Mouse (Mus musculus): ENCODE measurements around the gene Adipoq.
"Not testable (repeated sequence)": the region's sequence is repeated elsewhere in the genome, so short reads cannot be mapped to it uniquely, and the experiment has no call there.

Adipoq gene

DNA sequence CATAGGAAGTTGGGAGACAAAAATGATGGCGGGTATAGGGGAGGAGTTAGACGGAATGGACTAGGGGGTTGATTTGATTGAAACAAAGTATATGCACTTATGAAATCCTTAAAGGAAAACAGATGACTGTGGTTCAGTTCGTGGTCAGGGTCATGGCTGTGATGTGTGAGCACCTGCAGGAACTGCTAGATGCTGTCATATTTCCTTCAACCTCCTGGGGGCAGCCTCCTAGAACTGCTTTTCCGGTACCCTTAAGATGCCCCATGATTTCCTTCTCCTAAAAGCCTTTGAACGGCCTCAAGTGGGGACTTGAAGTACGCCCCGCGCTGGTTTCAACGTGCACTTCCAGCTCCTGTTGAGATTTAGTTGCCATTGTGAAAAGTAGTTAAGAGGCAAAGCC is 19.1 kb downstream of the Adipoq start:
- no peak for DNase-seq

DNA sequence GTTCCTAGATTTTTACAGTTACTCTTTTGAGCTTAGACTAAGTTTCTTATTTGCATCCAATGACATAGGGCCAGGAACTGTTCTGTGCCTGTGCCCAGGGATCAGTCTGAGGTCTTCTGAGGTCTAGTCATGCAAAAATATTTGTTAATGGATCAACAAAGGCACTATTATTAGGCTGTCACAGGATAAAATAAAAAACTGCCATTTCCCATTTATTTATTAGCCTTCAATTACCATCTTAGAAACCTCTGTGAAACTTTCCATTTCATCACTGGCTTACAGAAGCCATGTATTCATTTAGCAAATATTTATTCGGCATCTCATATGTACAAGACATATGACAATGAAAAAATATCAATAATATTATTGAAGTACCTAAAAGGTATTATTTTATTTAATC is 20.3 kb downstream of the Adipoq start:
- no peak for DNase-seq

GRCm38 (mm10) chr16:23167079-23167478 is 20.7 kb downstream of the Adipoq start:
- peak; percentile 43 for DNase-seq

- no peak for DNase-seq
These were observed 24.5 kb downstream of the Adipoq start for GRCm38 (mm10) chr16:23170813-23171212.

- DNase-seq = no peak
These were observed 27.6 kb downstream of the Adipoq start for GRCm38 (mm10) chr16:23173904-23174303.

DNA sequence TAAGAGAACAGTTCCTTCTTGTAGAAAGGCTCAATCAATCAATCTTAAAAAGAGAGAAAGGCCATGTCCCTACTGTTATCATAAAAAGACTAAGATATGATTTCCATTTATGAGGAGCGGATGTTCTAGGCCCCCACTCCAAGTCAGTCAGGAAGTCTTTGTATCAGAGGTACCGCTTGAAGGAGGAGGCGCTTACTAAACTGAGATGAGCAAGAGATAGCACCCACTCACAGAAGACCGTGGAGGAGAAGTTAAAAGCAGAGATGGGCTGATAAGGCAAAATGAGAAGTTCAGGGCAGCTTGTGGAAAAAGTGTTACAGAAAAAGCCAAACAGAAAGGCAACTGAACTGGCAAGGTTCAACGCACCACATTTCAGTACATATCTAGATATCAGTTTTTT is 28.5 kb downstream of the Adipoq start:
- no peak for DNase-seq

DNA sequence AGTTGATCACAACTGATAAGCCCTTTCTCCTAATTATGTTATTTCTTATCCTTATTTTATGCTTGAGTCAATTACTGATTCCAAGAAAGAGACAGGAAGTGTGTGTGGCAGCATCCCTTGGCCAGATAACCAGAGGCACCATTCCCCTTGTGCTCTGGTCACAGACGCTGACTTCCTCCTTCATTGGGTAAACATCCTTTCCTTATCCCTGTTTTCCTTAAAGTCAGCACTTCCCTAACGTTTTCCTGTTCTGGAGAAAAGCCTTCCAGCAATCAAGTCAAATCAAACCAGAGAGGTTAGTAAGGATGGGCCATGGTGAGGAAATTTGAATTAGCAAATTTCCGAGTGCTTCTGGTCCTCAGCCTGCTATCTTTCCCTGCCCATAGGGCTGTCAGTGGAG is 29.6 kb downstream of the Adipoq start:
- no peak for DNase-seq

DNA sequence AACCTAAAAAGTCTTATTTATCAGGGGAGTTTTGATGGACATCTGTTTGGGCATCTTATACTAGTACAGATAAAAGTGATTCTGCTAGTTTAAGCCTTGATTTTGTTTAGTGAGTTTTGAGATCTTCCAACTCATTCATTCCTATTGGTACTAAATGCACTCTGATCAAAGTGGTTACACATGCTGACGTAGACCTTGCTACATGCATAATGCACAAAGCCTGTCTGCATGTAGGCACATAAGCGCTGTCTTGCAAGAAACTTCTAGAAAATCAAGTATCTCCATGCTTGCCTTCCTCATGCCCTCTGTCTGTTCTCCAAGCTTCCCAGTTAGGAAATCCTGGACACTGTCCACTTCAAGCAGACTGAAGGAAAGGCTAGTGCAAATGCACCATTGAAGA is 31.5 kb downstream of the Adipoq start:
- DNase-seq = no peak

DNA sequence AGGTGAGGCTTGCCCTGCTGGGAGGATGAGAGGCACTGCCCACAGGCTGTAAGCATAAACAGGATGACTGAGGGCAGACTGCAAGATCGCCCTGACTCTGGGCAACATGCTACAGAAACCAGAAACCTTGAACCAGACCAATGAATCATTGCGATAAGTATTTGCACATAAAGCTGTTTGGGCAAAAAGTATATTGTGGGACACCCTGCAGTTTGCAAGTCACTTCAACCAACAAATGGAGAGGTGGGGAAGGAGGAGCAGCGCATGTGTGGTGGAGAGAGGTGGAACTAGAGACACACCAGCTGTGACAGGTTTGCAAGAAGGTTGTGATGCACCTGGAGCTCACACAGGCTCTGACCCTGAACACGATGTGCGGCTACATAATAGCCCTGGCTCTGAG is 32.5 kb downstream of the Adipoq start:
- DNase-seq = no peak

DNA sequence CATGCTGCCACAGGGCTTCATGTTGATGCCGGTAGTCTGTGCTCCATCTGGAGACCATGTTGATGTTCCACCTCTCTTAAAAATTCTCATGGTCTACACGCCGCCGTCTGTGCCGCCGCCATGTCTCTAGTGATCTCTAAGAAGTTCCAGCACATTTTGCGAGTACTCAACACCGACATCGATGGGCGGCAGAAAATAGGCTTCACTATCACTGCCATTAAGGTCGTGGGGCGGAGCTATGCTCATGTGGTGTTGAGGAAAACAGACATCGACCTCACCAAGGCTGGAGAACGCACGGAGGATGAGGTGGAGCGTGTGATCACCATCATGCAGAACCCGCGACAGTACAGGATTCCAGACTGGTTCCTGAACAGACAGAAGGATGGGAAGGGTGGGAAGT is 33.1 kb downstream of the Adipoq start:
- DNase-seq = not testable (repeated sequence)

GRCm38 (mm10) chr16:23181054-23181453 is 34.7 kb downstream of the Adipoq start:
- no peak for DNase-seq

DNA sequence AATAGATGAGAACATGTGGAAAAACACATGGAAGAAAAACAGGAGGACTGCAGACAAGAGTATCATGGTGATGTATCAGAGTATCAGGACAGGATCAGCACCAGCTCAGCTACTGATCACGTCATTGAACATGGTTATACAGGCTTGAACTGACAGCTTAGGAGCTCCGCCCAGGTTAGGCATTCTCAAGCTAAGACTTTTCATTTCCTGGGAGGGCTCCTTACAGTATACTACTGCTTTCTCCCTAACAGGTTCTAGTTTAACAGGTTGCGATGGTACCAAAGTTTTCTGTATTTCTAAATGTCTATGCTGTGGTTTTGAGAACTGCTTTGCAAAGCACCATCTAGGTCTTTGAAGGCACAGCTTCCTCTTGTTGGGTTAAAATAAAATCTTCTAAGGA is 35.2 kb downstream of the Adipoq start:
- DNase-seq = no peak

DNA sequence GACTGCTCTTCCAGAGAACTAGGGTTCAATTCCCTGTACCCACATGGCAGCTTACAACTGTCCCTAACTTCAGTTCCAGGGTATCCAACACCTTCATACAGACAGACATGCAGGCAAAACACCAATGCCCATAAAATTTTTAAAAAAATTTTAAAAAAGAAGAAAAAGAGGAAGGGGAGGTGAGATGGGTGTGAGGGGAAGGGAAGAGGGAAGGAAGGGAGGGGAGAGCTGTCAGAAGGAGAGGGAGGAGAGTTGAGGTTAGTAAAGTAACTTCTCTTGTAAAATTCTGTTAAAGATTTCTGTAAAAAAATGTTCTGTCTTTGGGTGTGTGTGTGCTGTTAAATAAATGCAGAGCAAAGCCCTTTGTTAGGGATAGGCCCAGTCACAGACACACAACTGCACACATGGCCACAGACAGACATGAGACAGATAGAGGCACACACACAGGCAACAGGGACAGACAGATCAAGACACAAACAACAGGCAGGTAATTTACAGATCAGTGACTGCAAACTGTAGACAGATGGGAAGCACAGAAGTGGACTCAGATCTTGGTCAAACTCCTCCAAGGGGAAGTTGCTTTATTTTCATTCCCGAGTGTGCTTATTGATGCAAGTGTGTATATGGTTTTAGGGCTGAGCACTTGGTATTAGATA is 35.7 kb downstream of the Adipoq start:
- DNase-seq = no peak

- no peak for DNase-seq
These were observed 39.5 kb downstream of the Adipoq start for GRCm38 (mm10) chr16:23185824-23186223.

DNA sequence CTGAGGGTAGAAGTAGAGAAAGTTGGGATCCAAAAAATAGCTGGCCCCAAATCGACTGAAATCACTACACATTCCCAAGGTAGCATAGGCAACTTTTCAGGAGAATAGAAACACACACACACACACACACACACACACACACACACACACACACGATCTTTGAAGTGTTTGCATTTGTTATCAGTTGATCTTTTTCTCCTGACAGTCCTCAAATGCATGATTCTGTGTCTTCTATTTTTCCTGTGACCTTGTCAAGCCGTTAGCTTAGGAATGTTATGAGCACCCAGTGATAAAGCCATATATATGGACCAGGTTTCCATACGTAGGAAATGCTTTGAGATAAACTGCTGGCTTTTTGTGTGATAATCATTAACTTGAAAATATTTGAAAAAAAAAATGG is 40.1 kb downstream of the Adipoq start:
- DNase-seq = no peak

DNA sequence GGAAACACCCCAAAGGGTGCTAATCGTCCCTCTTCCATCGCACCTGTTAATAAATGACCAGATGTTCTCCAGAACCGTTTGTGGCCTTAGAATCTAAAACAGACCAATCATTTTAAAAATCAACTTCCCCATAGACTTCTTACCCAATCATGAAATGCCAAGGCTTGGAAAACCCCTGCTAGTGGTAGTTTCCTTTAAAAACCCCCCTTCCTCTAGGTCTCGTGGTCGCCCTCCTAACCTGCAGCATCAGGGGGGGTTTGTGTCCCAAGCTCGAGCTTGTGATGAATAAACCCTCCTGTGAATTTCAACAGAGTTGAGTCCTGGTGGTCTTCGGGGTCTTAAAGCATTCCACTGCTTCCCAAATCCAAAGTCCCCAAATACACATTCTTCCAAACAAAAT is 41.6 kb downstream of the Adipoq start:
- no peak for DNase-seq

- DNase-seq = no peak
These were observed 43.3 kb downstream of the Adipoq start for GRCm38 (mm10) chr16:23189612-23190011.

DNA sequence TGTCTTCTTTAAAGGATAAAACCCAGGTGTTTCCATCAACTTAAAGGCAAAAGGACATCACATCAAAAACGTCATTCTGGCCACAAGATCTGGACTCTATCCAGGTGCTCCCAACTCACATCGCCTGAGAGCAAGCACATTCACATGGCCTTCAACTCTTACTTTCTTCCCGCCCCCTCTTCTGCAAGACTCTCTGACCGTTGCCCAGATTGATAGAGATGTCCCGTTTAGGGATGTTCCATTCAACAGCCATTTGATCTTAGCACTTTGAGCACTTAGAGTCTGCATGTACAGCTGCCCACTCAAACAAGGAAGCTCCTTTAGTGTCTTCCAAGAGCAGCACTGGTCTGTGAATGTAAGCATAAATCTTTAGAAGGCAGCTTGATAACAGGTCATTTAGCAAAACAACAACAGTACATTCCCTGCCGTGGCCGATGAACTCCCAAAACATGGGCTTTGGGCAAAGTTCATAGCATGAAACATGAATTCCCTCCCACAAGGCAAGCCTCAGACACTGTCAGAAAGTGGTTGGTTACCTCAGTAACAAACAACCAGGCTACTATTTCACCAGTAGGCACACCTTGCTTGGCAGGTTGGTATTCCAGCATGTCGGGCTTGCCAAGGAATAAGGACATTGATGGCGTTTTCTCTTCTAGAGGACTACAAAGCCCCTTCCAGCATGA is 45.4 kb downstream of the Adipoq start:
- DNase-seq = no peak

DNA sequence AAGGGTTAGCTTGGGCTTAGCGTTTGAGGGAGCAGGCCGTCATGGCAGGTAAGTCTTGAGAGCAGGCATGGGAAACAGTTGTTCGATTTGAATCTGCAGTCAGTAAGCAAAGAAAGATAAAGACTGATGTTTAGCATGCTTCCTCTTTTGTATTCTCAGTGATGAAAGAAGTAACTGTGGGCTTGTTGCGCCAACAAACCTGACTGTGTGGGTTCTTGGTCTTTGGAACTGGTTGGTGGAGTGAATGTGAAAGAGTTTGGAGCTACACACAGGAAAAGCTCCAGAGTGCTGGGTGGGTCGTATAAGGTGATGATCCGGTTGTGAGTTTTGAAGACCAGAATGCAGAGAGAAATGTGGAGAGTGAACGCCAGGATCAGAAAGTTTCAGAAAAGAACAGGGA is 49.3 kb downstream of the Adipoq start:
- DNase-seq = no peak

- no peak for DNase-seq
These were observed 50.0 kb downstream of the Adipoq start for GRCm38 (mm10) chr16:23196296-23196695.

DNA sequence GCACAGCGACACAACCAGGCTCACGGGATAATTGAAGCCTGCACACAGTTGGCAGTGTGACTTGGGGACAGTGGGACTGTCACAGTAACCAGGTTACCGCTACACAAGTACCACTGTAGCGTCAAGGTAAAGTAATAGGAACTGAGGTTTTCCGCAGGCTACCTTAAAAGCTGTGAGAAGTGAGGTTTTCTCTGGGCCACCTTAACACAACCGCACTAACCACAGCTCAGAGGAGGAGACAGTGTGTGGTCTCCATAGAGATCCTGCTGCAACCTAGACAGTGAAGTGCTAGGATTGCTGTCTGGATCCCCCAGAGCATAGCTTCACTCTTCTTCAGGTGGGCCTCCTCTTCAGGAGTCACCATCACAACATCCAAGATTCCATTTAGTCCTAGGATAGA is 50.5 kb downstream of the Adipoq start:
- no peak for DNase-seq

DNA sequence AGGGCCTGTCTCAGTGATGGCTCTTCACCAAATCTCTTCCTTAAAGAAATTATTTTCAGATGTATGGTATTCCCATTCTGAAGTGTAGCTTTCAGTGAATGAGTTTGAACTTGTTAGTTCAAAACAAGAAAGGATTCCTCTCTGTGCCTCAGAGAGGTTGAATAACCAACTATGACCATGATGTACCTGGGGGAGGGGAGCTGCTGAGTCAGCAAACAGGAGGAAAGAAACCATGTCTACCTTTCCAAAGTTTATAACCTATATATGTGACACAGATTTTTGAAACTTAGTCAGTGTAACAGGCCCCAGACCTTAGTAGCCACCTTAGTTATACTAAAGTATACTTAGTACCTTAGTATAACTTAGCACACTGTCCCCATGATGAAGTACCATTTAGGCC is 55.2 kb downstream of the Adipoq start:
- DNase-seq = no peak
